Mouse (Mus musculus) NIH3T3 (cell line): ENCODE results near the gene Mt2.
A peak's percentile ranks its signal among the peaks of the same experiment; 100 is the strongest.

Experiments
- DNase-seq: peaks from one replicate; pipeline ENCODE4 v3.0.0-alpha.2; 2012; ENCODE audit warnings: low read depth

The Mt2 gene

GRCm38 (mm10) chr8:94172809-94173732 is 607 bp downstream of the Mt2 start:
- peak; percentile 52 for DNase-seq

- DNase-seq = peak; percentile 25
Observed at GRCm38 (mm10) chr8:94173848-94174403, 1.5 kb downstream of the Mt2 start.

- DNase-seq = peak; percentile 71
Observed at GRCm38 (mm10) chr8:94174619-94175213, 2.3 kb downstream of the Mt2 start.

GRCm38 (mm10) chr8:94177716-94178390 is 5.4 kb downstream of the Mt2 start:
- no peak for DNase-seq

GRCm38 (mm10) chr8:94178857-94179712 is 6.6 kb downstream of the Mt2 start, which contains the start of gene Mt1:
Mt1 (plus strand) TSS chr8:94179082.
- peak; percentile 100 for DNase-seq

- DNase-seq = peak; percentile 52
Observed at GRCm38 (mm10) chr8:94179713-94180560, 7.5 kb downstream of the Mt2 start.

GRCm38 (mm10) chr8:94180561-94180908 is 8.1 kb downstream of the Mt2 start:
- DNase-seq = no peak

- DNase-seq = peak; percentile 31
Observed at GRCm38 (mm10) chr8:94182055-94182929, 9.8 kb downstream of the Mt2 start.

GRCm38 (mm10) chr8:94183117-94183516 is 10.7 kb downstream of the Mt2 start:
- DNase-seq = peak; percentile 96

GRCm38 (mm10) chr8:94184357-94184843 is 11.9 kb downstream of the Mt2 start:
- DNase-seq = no peak

- no peak for DNase-seq
Observed at GRCm38 (mm10) chr8:94185791-94186190, 13.3 kb downstream of the Mt2 start.

GRCm38 (mm10) chr8:94186542-94186941 is 14.1 kb downstream of the Mt2 start:
- DNase-seq = no peak

GRCm38 (mm10) chr8:94187290-94188002 is 15.0 kb downstream of the Mt2 start:
- no peak for DNase-seq

GRCm38 (mm10) chr8:94189275-94190031 is 17.0 kb downstream of the Mt2 start:
- DNase-seq = peak; percentile 36

GRCm38 (mm10) chr8:94191101-94191691 is 18.7 kb downstream of the Mt2 start:
- DNase-seq = peak; percentile 41

- DNase-seq = peak; percentile 28
Observed at GRCm38 (mm10) chr8:94192926-94193325, 20.5 kb downstream of the Mt2 start.

- peak; percentile 96 for DNase-seq
Observed at GRCm38 (mm10) chr8:94194591-94195223, 22.2 kb downstream of the Mt2 start.
